Mouse (Mus musculus) megakaryocyte, embryonic 14.5 days (primary cell): ENCODE measurements around the gene Plxna1.

Source experiments
- FLI1 ChIP-seq: IDR thresholded peaks from 2 replicates; pipeline ENCODE4 v1.6.1; 2012; ENCODE audit warnings: low read length, inconsistent platforms, mixed read lengths
- GATA1 ChIP-seq: IDR thresholded peaks from 3 replicates; pipeline ENCODE4 v1.6.1; 2012; ENCODE audit warnings: mixed read lengths, low read length, inconsistent platforms, borderline replicate concordance

- no peak for TF ChIP-seq GATA1
- TF ChIP-seq FLI1, result no peak
Measured at GRCm38 (mm10) chr6:89348363-89348762, 14.1 kb downstream of the Plxna1 start.
